Mouse (Mus musculus) spleen, adult 2 months (tissue): ENCODE data around the gene Fzd10.

ENCODE experiments used
- CTCF ChIP-seq: fragments of 200-500 bp; IDR thresholded peaks from 2 replicates; pipeline ENCODE4 v1.5.1; 2011; ENCODE audit warnings: mild to moderate bottlenecking, inconsistent platforms; ENCODE audit not compliant: insufficient read depth, insufficient read length, insufficient replicate concordance; ENCODE audit errors: extremely low read depth
- POLR2A ChIP-seq: fragments of 200-500 bp; IDR thresholded peaks from 2 replicates; pipeline ENCODE4 v1.6.1; 2011; ENCODE audit warnings: low read depth, low read length, inconsistent platforms

- TF ChIP-seq CTCF (no peak), POLR2A (no peak)
Observed at GRCm38 (mm10) chr5:128603693-128604092, 3.0 kb downstream of the Fzd10 start.
